Comparison of ENCODE assay signal across 23 mouse cellular contexts in the genomic region with DNA sequence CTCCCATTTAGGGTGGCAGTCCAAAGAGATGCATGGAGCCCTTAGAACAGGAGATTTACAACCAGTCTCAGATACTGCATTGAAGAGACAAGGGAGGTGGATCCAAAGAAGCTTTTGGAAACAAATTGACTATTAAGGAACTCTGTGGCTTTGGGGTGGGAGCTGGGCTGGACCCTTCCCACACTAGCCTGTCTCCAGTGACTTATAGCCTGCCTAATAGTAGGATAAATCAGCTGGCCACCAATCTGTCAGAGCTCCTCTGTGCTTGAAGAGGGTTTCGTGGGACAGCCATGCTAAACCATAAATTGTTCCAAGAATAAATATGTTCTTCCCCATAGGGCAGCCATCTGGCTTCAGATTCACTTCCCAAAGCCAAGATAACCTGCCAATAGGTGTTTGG. TPM values are rescaled to one million over a fixed set of nuclear protein-coding genes. Genes with fewer than 3 reads are reported as not detected.
"Had no signal": no experiment of that assay in that cellular context is flagged by ENCODE, and none has a peak within 500 bp of the region (broad histone marks: within the 10 kb centered on the region; RNA-seq: fewer than 3 reads in every experiment).

No protein-coding gene starts in this region.

- ATAC-seq: forebrain, postnatal 0 days; hindbrain, postnatal 0 days had no signal

- H3K27ac ChIP-seq: heart, adult 2 months; heart, embryonic 13.5 days; heart, embryonic 15.5 days; hindbrain, embryonic 12.5 days; hindbrain, embryonic 14.5 days; hindbrain, postnatal 0 days; kidney, embryonic 15.5 days; kidney, postnatal 0 days; limb, embryonic 13.5 days; limb, embryonic 15.5 days had no signal

- H3K9ac ChIP-seq: forebrain, postnatal 0 days; heart, embryonic 13.5 days; heart, embryonic 15.5 days; hindbrain, embryonic 12.5 days; hindbrain, embryonic 14.5 days; kidney, embryonic 15.5 days; limb, embryonic 13.5 days; limb, embryonic 15.5 days had no signal

- H3K9me3 ChIP-seq: heart, embryonic 13.5 days; heart, embryonic 15.5 days; hindbrain, embryonic 12.5 days; kidney, embryonic 15.5 days; limb, embryonic 13.5 days; limb, embryonic 15.5 days had no signal

- H3K4me2 ChIP-seq: heart, embryonic 11.5 days; heart, embryonic 13.5 days; heart, embryonic 15.5 days; hindbrain, embryonic 12.5 days; hindbrain, embryonic 14.5 days; kidney, embryonic 15.5 days; limb, embryonic 13.5 days; limb, embryonic 15.5 days had no signal

- H3K4me3 ChIP-seq: heart, adult 2 months; heart, embryonic 13.5 days; heart, embryonic 15.5 days; hindbrain, embryonic 12.5 days; kidney, embryonic 15.5 days; limb, embryonic 13.5 days; limb, embryonic 15.5 days had no signal

- H3K27me3 ChIP-seq: heart, embryonic 15.5 days; hindbrain, embryonic 12.5 days; kidney, embryonic 15.5 days; limb, embryonic 13.5 days; limb, embryonic 15.5 days had no signal

- H3K36me3 ChIP-seq: heart, embryonic 15.5 days had no signal

- DNase-seq: forebrain, postnatal 0 days; gastrocnemius, postnatal 14 days; gastrocnemius, postnatal 36 days; heart, adult 11 months; heart, adult 2 months; heart, postnatal 14 days; heart, postnatal 36 days; kidney, adult 11 months; layer of hippocampus, adult 9-11 months; layer of hippocampus, postnatal 36 days; left cerebral cortex, postnatal 4 days had no signal

RNA-seq across cellular contexts. Expression of gene Lrrc4, which starts 43.8 kb away (rescaled TPM):
- total RNA-seq: hematopoietic stem cell, adult 5-6 weeks; liver, adult 2 months had no signal
